Mouse (Mus musculus) liver, embryonic 11.5 days (tissue): ENCODE data around the gene Psmg4. TPM values are rescaled to one million over a fixed set of nuclear protein-coding genes. Genes with fewer than 3 reads are reported as not detected.
A peak's percentile ranks its signal among the peaks of the same experiment; 100 is the strongest.

Experiments
- ATAC-seq: fragments of 200-750 bp; cut with Nextera tagmentation; replicated peaks from 2 replicates; pipeline ENCODE4 v1.8.0; 2017; ENCODE audit warnings: moderate number of reproducible peaks, mild to moderate bottlenecking, moderate TSS enrichment, moderate library complexity; ENCODE audit not compliant: low FRiP score
- DNase-seq: peaks from one replicate; pipeline ENCODE4 v3.0.0-alpha.2; 2017; ENCODE audit warnings: low spot score
- H3K27ac ChIP-seq: fragments of 300-500 bp; sonication (generic); 2 replicates; pipeline ENCODE4 v1.5.1; 2014; ENCODE audit warnings: mild to moderate bottlenecking, low read depth, low read length, control low read depth
- H3K27me3 ChIP-seq: fragments of 300-500 bp; sonication (generic); replicated peaks from 2 replicates; pipeline ENCODE4 v1.6.1; 2014; ENCODE audit warnings: low read length, mixed read lengths; ENCODE audit not compliant: control insufficient read depth, insufficient read depth
- H3K36me3 ChIP-seq: fragments of 300-500 bp; sonication (generic); 2 replicates; pipeline ENCODE4 v1.6.1; 2014; ENCODE audit warnings: mild to moderate bottlenecking, low read length, moderate library complexity, mixed read lengths; ENCODE audit not compliant: control insufficient read depth, insufficient read depth
- H3K4me1 ChIP-seq: fragments of 300-500 bp; sonication (generic); replicated peaks from 2 replicates; pipeline ENCODE4 v1.6.1; 2014; ENCODE audit warnings: low read length, mixed read lengths; ENCODE audit not compliant: control insufficient read depth, insufficient read depth
- H3K4me2 ChIP-seq: fragments of 300-500 bp; sonication (generic); 2 replicates; pipeline ENCODE4 v1.6.1; 2014; ENCODE audit warnings: mild to moderate bottlenecking, control low read depth, moderate library complexity
- H3K4me3 ChIP-seq: fragments of 300-500 bp; sonication (generic); 2 replicates; pipeline ENCODE4 v1.5.1; 2014; ENCODE audit warnings: low read depth, low read length, control low read depth
- H3K9ac ChIP-seq: fragments of 300-500 bp; sonication (generic); 2 replicates; pipeline ENCODE4 v1.6.1; 2014; ENCODE audit warnings: low read depth, low read length, control low read depth
- H3K9me3 ChIP-seq: fragments of 300-500 bp; sonication (generic); 2 replicates; pipeline ENCODE4 v1.6.1; 2016; ENCODE audit warnings: low read length, inconsistent platforms, mixed read lengths; ENCODE audit not compliant: control insufficient read depth
- WGBS: fragments of 180-500 bp; shearing (Covaris S2); extraction: QIAGEN DNeasy Blood & Tissue Kit; methylation state at CpG from one replicate; pipeline ENCODE4 v1.1.7; 2014; 5-methylcytosine and 5-hydroxymethylcytosine counted together
- polyA plus RNA-seq: library from polyadenylated mRNA; unstranded; fragments of >200 nt; fragmentation: Nextera tagmentation; extraction: Ambion mirVana; gene quantifications from 2 replicates; pipeline ENCODE4 v1.2.1, GENCODE M21; 2014

Gene Psmg4
- polyA plus RNA-seq, 1 experiment from 2014 or later = 91.4 TPM

DNA sequence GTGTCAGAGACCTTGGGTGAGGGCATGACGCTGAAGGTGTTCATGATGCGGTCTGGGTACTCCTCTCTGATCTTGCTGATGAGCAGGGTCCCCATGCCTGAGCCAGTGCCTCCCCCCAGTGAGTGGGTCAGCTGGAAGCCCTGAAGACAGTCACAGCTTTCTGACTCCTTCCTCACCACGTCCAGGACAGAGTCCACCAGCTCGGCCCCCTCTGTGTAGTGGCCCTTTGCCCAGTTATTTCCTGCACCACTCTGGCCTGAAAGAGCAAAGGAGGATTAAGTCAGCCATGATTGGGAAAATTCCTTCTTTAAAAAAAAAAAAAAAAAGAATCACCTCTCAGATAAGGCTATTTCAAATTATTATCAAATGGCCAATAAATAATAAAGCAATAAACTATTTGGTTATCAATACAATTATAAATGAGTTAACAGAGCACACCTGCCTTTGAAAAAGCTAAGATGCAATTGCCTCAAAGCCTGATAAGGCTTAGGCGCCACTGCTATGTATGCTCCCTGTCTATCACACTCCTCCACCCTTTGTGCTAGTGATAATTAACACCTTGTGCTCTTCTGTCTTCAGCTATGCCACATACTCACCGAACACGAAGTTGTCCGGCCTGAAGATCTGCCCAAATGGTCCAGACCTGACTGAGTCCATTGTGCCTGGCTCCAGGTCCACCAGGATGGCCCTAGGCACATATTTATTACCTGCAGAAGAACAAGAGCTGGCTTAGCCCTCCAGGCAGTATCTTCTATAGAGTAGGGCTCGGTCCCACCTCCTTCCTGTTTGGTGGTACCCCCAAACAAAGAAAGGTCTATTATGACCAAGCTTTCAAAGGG, 34.3 kb upstream of the Psmg4 start:
- Histone ChIP-seq H3K9me3 (no peaks in the 10 kb centered on the region), H3K4me3 (no peak overlapping the region), H3K27ac (no peak overlapping the region), H3K4me2 (peak overlapping the region; percentile 91), H3K9ac (no peak overlapping the region), H3K4me1 (peaks cover 15% of the 10 kb centered on the region), H3K27me3 (peaks cover 36% of the 10 kb centered on the region), H3K36me3 (no peaks in the 10 kb centered on the region)
- no peak for ATAC-seq
- 75% methylated on average over 8 of the region's 9 CpGs for WGBS
- no peak for DNase-seq

DNA sequence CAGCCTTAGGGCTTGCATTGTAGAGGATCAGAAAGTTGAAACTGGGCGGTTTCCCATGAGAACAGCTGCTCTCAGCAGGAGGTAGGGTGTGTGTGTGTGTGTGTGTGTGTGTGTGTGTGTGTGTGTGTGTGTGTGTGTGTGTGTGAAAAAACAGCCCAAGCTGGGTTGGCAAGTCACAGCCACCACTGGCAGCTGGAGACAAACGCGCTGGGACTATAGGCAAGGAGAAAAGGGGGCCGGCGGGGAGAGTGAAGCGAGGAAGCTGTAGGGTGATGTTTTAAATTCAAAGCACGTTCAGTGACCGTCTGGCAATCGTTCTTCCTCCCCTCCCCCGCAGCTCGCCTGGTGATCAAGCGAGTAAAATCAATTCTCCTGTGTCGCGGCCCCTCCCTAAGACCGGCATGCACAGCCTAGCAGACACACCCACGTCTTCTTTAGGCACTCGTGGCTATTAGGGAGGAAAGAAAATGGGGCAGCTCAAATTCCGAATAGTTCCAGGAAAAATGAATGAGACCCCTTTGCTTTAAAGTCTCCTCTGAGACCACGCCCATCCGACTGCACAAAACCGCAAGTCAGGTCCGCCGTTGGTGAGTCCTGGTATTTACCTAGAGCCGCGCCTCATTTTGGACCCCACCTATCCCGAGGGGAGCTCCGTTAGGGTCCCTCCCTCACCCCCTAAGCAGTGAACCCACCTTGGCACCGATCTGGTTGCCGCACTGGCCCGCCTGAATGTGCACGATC, 33.1 kb upstream of the Psmg4 start:
- peak overlapping the region; percentile 41; the same call in 1 of the 2 replicates for H3K9ac ChIP-seq
- peaks cover 47% of the 10 kb centered on the region for H3K27me3 ChIP-seq
- ATAC-seq (no peak; the same call in 1 of the 2 replicates), DNase-seq (peak; percentile 52)
- no peaks in the 10 kb centered on the region for H3K9me3 ChIP-seq
- no peaks in the 10 kb centered on the region for H3K36me3 ChIP-seq
- peaks cover 18% of the 10 kb centered on the region for H3K4me1 ChIP-seq
- H3K27ac ChIP-seq = no peak overlapping the region
- 2% methylated on average over 31 of the region's 31 CpGs for WGBS
- peak overlapping the region; percentile 66 for H3K4me3 ChIP-seq
- peak overlapping the region; percentile 91 for H3K4me2 ChIP-seq

DNA sequence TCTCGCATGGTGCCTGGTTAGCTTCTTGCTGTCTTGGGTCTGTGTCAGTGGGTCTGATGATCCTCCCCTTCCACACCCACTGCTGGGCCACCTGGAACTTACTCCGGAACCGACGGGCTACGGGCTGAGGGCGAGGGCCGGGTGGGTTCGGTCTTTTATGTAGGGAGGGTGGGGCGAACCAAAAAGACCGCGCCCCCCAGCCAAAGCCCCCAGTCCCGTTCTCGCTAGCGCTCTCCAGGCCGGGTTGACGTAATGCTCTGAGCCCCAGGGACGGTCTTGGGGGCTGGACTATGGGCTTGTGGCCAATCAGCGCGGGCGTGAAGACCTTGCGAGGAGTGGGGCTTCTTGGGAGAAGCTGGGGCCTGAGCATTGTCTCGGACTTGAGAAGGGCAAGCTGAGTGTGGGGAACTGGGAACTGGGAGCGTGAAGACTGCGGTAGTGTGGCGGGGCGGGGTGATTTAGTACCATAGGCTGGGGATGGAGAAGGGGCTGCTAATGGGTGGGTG, 32.5 kb upstream of the Psmg4 start, which contains the start of gene Tubb2b:
Gene Tubb2b, minus strand, starts transcription at position 241 of the 506 bp plus-strand sequence.
- Histone ChIP-seq H3K4me2 (peak within 1 kb of the TSS; percentile 91), H3K4me1 (peaks cover 18% of the 10 kb centered on the region), H3K4me3 (peak within 1 kb of the TSS; percentile 66), H3K9ac (peak within 1 kb of the TSS; percentile 41; the same call in 1 of the 2 replicates), H3K27me3 (peaks cover 51% of the 10 kb centered on the region), H3K9me3 (no peaks in the 10 kb centered on the region), H3K36me3 (no peaks in the 10 kb centered on the region), H3K27ac (no peak within 1 kb of the TSS)
- peak; percentile 77 for DNase-seq
- WGBS = under 1% methylated on average over 26 of the region's 26 CpGs
- ATAC-seq = peak; percentile 71

DNA sequence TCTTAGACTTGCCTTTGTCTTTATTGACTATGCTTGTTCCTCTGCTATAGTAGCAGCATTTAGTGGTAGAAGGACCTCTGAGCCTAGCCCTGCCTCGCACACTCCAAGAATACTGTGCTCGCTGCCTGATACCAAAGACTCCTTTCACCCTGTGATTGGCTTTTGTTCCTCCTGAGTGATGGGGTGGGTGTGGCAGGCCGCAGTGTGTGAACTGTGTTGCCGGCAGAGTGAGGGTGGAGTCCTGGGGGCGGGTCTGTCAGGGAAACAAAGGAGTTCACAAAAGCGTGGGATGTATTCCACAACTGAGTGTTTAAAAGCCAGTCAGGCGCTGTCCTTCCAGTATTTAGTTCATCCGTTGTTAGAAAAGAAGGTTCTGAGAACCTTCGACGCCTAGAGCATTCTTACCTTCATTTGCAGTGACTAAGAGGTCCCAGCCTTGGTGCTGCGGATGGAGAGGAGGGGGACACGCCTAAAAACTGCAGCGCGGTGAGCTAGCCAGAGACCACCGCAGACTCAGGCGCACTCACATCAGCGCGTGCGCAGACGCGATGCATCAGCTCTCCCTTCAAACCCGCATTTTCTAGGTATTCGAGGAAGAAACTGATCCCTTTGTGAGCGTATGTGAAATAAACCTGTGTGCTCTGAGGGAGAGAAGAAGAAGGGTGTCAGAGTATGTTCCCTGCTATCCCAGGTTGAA, 31.6 kb upstream of the Psmg4 start:
- no peaks in the 10 kb centered on the region for H3K9me3 ChIP-seq
- ATAC-seq (peak; percentile 61; the same call in 1 of the 2 replicates), DNase-seq (peak; percentile 71)
- H3K4me1 ChIP-seq = peaks cover 18% of the 10 kb centered on the region
- H3K27ac ChIP-seq = no peak overlapping the region
- WGBS = under 1% methylated on average over 24 of the region's 24 CpGs
- H3K4me3 ChIP-seq = peak overlapping the region; percentile 66
- peaks cover 54% of the 10 kb centered on the region for H3K27me3 ChIP-seq
- peak overlapping the region; percentile 91 for H3K4me2 ChIP-seq
- H3K36me3 ChIP-seq = no peaks in the 10 kb centered on the region
- peak overlapping the region; percentile 1; the same call in 1 of the 2 replicates for H3K9ac ChIP-seq

DNA sequence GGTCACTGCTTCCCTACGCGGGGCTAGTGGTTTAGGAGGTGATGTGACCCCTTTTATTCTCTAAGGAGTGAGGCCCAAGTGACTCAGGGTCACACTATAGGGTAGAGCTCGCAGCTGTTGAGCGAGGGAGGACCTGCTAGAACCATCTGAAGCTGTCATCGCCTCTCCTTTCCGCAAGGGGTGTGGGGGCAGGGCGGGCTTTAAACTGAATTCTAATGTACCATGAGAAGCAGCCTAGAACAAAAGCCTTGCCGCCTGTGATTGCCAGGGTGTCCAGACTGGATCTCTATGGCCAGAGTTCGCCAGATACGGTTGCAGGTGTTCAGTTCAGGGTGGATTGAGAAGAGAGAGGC, 31.1 kb upstream of the Psmg4 start:
- Histone ChIP-seq H3K4me2 (peak overlapping the region; percentile 91), H3K4me1 (peaks cover 18% of the 10 kb centered on the region), H3K27me3 (peaks cover 54% of the 10 kb centered on the region), H3K36me3 (no peaks in the 10 kb centered on the region), H3K4me3 (peak overlapping the region; percentile 66), H3K9me3 (no peaks in the 10 kb centered on the region), H3K27ac (no peak overlapping the region), H3K9ac (peak overlapping the region; percentile 1; the same call in 1 of the 2 replicates)
- ATAC-seq (no peak), DNase-seq (peak; percentile 54)
- WGBS = 6% methylated on average over 10 of the region's 10 CpGs

DNA sequence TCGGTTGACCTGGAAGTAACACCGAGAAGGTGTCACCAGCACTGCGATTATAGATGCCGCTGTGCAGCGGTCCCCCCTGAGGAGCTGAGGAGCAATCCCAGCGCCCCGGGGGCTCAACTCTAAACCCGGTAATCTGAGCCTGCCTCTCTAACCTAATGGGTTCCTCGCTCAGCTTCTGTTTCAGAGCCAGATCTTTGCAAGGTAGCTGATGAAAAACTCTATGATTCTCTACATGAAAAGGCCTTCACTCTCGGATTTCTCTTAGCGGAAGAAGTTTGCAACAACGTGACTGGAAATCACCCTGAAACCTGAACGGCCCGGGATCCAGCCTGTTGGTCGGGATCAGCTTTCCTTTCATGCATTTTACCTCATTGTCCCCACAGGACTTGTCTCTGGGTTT, 30.5 kb upstream of the Psmg4 start:
- no peak for DNase-seq
- peak overlapping the region; percentile 91 for H3K4me2 ChIP-seq

DNA sequence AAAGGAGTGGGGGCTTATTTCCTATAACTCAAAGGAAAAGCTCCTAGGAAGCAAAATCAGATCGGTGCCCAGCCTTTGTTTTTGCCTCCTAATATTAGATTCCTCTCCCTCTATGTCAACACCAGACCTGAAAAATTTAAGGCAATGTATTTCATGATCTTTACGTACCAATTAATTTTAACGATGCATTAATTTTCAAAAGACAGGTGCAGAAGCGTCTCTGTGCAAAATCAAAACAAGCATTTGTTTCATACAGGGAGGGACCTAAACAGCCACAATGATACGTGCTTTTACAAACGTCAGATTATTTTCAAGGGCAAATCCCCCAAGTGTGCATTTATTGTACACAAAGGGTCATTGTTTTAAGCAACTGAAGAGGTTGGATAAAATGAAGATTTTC, 29.9 kb upstream of the Psmg4 start:
- DNase-seq (no peak), ATAC-seq (no peak)
- Histone ChIP-seq H3K4me2 (no peak overlapping the region; the same call in 1 of the 2 replicates), H3K27ac (no peak overlapping the region), H3K9me3 (no peaks in the 10 kb centered on the region), H3K4me1 (peaks cover 18% of the 10 kb centered on the region), H3K4me3 (no peak overlapping the region), H3K36me3 (no peaks in the 10 kb centered on the region), H3K27me3 (peaks cover 58% of the 10 kb centered on the region), H3K9ac (no peak overlapping the region)
- WGBS = 35% methylated on average over 6 of the region's 6 CpGs

More for the DNA sequence above, 30.5 kb upstream of the Psmg4 start:
- H3K4me1 ChIP-seq = peaks cover 18% of the 10 kb centered on the region
- H3K27me3 ChIP-seq = peaks cover 54% of the 10 kb centered on the region
- no peak overlapping the region for H3K9ac ChIP-seq
- H3K4me3 ChIP-seq = peak overlapping the region; percentile 11; the same call in 1 of the 2 replicates
- H3K36me3 ChIP-seq = no peaks in the 10 kb centered on the region
- H3K9me3 ChIP-seq = no peaks in the 10 kb centered on the region
- no peak overlapping the region for H3K27ac ChIP-seq
- WGBS = 3% methylated on average over 15 of the region's 15 CpGs
- no peak for ATAC-seq
